Mouse (Mus musculus): Measurements from ENCODE around the gene Fstl1. TPM values are rescaled to one million over a fixed set of nuclear protein-coding genes. Genes with fewer than 3 reads are reported as not detected.
A peak's percentile ranks its signal among the peaks of the same experiment; 100 is the strongest.

Fstl1 gene
- polyA plus RNA-seq, 1 experiment from 2014 or later: 156 TPM

DNA sequence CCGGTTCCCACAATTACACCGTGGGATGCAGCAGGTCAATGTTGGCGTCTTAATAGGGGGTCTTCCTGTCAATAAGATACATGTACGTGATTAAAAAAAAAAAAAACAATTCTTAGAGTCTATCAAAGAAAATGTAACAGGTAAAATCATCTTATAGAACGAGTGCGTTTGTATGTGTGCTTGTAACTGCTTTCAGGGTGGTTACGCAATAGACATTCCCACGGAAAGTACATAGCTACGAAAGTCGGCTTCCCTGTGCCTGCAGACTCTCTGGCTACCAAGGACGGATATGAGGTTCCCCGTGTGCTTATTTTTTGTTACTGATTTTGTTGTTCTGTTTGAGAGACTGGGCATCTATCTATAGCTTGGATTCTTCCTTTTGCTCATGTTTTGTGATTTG, 67.1 kb downstream of the Fstl1 start:
- ATAC-seq (ENCODE audit: low read depth): no peak
- WGBS: 87% methylated on average over 12 of the region's 12 CpGs

DNA sequence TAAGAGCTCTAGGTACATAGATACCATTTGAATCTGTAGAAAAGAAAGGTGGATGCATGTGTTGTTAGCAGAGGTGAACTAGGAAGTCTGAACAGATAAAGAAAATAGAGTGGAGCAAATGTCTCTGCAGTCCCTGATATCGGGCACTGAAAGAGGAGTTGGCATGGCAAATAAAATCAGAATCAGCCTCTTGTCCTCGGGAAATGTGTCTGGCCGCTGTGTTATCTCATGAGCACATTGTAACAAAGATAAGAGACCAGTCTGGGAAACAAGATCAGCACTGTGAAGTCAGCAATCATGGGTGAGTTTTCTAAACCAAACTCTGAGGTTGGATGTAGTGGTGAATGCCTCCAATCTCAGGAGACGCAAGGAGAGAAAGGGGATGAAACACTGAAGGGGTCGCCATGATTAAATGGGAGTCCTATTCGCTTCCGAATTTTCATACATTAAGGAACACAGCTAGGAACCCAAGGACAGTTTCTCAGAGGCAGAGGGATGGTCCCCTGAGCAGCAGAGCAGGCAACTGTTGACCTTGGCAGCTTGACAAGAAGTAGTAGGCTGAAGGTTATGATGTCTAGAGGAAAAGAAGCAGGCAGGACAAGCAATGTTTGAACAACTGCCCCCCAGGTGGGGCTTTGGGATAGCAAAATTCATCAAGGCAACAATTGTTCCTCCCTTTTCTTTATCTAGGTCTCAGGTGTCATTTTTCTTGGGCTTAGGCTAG, 68.7 kb downstream of the Fstl1 start:
- no peaks in the 10 kb centered on the region for H3K4me1 ChIP-seq (replicated peaks)
- H3K36me3 ChIP-seq: no peaks in the 10 kb centered on the region
- H3K9ac ChIP-seq: no peak overlapping the region
- no peaks in the 10 kb centered on the region for H3K27me3 ChIP-seq
- WGBS: 83% methylated on average over 7 of the region's 7 CpGs
- ATAC-seq (ENCODE audit: low read depth): no peak
- H3K9me3 ChIP-seq: no peaks in the 10 kb centered on the region
- no peak overlapping the region for H3K4me2 ChIP-seq
- H3K27ac ChIP-seq (replicated peaks): no peak overlapping the region
- H3K4me3 ChIP-seq: no peak overlapping the region

More for the DNA sequence above, 67.1 kb downstream of the Fstl1 start:
- Histone ChIP-seq H3K4me1 (replicated peaks) (no peaks in the 10 kb centered on the region), H3K27ac (replicated peaks) (no peak overlapping the region), H3K27me3 (no peaks in the 10 kb centered on the region), H3K4me3 (no peak overlapping the region), H3K9me3 (no peaks in the 10 kb centered on the region), H3K9ac (no peak overlapping the region), H3K36me3 (no peaks in the 10 kb centered on the region), H3K4me2 (no peak overlapping the region)

DNA sequence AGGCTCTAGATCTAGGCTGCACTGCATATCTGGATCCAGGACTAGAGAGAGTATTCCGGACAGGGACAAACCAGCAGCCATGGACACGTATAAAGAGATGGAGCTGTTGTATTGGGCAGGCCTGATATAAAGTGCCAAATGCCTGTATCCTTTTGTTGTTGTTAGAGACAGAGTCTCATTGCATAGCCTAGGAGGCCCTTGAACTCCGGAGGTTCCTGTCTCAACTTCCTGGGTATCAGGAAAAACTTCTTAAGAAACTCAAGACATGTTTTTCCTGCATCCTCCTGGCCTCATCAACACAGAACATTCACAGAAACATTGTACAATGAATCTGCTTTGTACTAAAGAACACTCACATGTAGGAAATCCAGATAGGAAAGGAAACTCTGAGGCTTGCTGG, 70.4 kb downstream of the Fstl1 start:
- H3K4me1 ChIP-seq (replicated peaks): no peaks in the 10 kb centered on the region
- WGBS: 90% methylated on average over 3 of the region's 3 CpGs
- H3K4me2 ChIP-seq: no peak overlapping the region
- H3K36me3 ChIP-seq: no peaks in the 10 kb centered on the region
- no peak overlapping the region for H3K4me3 ChIP-seq
- ATAC-seq (ENCODE audit: low read depth): no peak
- no peaks in the 10 kb centered on the region for H3K27me3 ChIP-seq
- H3K9ac ChIP-seq: no peak overlapping the region
- no peak overlapping the region for H3K27ac ChIP-seq (replicated peaks)
- H3K9me3 ChIP-seq: no peaks in the 10 kb centered on the region

DNA sequence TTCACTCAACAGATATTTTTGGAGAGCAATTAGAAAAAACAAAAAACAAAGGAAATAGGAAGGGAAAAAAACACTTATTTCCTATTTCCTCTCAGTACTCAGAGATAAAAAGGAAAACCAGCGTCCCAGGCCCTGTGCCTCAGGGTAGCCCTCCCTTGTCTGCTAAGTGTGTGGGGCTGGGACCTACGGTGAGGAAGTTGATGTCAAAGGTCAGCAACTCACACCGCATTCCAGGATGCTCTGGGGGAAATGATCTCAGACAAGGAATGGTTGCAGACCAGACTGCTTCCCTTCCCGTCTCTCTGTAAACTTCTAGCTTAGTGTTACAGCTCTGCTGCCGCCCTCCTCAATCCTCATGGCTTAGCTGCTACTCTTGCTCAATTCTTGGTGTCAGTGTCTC, 74.7 kb downstream of the Fstl1 start:
- Histone ChIP-seq H3K4me2 (no peak overlapping the region), H3K27me3 (no peaks in the 10 kb centered on the region), H3K36me3 (no peaks in the 10 kb centered on the region), H3K9ac (no peak overlapping the region), H3K27ac (replicated peaks) (0 out of 2 replicates have a peak overlapping the region, but pooled peaks have one; percentile 14), H3K9me3 (no peaks in the 10 kb centered on the region), H3K4me3 (no peak overlapping the region), H3K4me1 (replicated peaks) (no peaks in the 10 kb centered on the region)
- ATAC-seq (ENCODE audit: low read depth): no peak
- WGBS: 55% methylated on average over 5 of the region's 5 CpGs

DNA sequence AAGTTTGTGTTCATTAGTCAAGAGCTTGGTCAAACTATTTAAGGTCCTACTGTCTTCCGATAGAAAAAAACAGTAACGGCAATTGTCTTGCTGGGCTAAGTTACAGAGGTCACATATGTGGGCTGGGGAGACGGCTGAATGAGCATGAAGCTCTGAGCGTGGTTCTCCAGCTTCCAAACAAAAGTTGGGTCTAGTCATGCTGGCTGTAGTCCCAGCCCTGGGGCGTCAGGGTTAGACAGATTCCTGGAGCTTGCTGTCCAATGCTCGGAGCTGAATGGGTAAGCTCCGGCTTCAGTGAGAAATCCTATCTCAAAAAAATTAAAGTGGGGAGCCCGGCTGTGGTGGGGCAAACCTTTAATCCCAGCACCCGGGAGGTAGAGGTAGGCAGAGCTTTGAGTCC, 76.6 kb downstream of the Fstl1 start:
- H3K4me2 ChIP-seq: no peak overlapping the region
- 73% methylated on average over 9 of the region's 9 CpGs for WGBS
- H3K9ac ChIP-seq: no peak overlapping the region
- no peaks in the 10 kb centered on the region for H3K36me3 ChIP-seq
- ATAC-seq (ENCODE audit: low read depth): no peak
- H3K27me3 ChIP-seq: no peaks in the 10 kb centered on the region
- H3K9me3 ChIP-seq: no peaks in the 10 kb centered on the region
- H3K4me3 ChIP-seq: no peak overlapping the region
- H3K4me1 ChIP-seq (replicated peaks): no peaks in the 10 kb centered on the region
- H3K27ac ChIP-seq (replicated peaks): no peak overlapping the region

DNA sequence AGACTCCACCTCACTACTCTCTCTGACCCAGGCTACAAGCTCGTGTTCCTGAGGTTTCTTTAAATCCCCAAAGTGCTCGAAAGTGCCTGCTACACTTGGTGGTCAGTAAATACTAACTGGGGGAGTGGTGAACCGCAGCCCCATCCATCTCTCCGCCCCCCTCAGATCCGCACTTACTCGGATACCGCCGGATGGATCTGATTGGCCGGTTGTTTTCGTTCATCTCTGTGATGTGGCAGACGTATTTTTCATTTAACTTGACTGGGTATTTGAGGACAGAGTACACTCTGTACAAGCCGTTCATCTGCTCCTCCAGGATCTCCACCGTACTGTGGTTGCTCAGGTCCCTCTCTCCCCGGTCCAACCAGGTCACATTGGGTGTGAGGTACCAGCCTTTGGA, 77.4 kb downstream of the Fstl1 start:
- Histone ChIP-seq H3K36me3 (no peaks in the 10 kb centered on the region), H3K4me1 (replicated peaks) (no peaks in the 10 kb centered on the region), H3K27me3 (no peaks in the 10 kb centered on the region), H3K4me2 (no peak overlapping the region), H3K27ac (replicated peaks) (no peak overlapping the region), H3K9ac (no peak overlapping the region), H3K9me3 (no peaks in the 10 kb centered on the region), H3K4me3 (no peak overlapping the region)
- ATAC-seq (ENCODE audit: low read depth): no peak
- WGBS: 79% methylated on average over 14 of the region's 14 CpGs

DNA sequence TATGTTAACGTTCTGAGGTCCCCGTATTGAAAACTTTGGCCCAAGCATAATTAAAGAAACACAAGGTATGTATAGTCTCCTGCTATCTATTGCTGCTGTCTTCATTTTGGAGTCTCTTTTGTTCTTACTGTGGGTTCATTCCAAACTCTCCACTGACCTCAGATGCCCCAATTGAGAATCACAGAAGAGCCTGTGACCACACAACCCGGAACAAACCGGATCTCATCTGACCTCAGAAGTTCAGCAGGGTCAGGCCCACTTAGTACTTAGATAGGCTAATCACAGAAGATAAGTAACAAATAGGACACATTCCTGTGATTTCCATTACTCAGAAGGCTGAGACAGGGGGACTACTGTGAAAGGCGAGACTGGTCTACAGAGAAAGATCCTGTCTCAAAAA, 77.9 kb downstream of the Fstl1 start:
- no peaks in the 10 kb centered on the region for H3K36me3 ChIP-seq
- H3K4me3 ChIP-seq: no peak overlapping the region
- no peak for ATAC-seq (ENCODE audit: low read depth)
- H3K4me1 ChIP-seq (replicated peaks): no peaks in the 10 kb centered on the region
- H3K9ac ChIP-seq: no peak overlapping the region
- 71% methylated on average over 5 of the region's 5 CpGs for WGBS
- H3K27me3 ChIP-seq: no peaks in the 10 kb centered on the region
- no peak overlapping the region for H3K27ac ChIP-seq (replicated peaks)
- H3K9me3 ChIP-seq: no peaks in the 10 kb centered on the region
- H3K4me2 ChIP-seq: no peak overlapping the region

DNA sequence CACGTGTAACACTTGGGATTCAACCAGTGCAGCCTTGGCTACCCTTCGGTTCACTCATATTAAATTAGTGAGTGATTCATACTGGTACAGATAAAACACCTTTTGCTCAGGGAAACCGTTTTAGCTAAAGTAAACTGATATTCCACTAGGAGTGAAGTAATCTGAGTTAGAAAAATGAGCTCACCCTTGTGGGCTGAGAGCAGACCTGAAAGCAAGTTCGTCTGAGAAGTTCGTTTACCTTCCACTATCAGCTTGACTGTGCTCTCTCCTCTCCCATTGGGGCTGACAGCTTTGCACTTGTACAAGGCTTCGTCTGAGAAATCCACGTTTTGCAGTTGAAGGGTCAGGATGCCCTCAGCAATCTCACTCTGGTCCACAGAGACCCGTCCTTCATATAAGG, 78.9 kb downstream of the Fstl1 start:
- Histone ChIP-seq H3K27ac (replicated peaks) (no peak overlapping the region), H3K9me3 (no peaks in the 10 kb centered on the region), H3K9ac (no peak overlapping the region), H3K4me2 (no peak overlapping the region), H3K36me3 (no peaks in the 10 kb centered on the region), H3K4me1 (replicated peaks) (no peaks in the 10 kb centered on the region), H3K4me3 (no peak overlapping the region), H3K27me3 (no peaks in the 10 kb centered on the region)
- ATAC-seq (ENCODE audit: low read depth): no peak
- WGBS: 78% methylated on average over 8 of the region's 8 CpGs

DNA sequence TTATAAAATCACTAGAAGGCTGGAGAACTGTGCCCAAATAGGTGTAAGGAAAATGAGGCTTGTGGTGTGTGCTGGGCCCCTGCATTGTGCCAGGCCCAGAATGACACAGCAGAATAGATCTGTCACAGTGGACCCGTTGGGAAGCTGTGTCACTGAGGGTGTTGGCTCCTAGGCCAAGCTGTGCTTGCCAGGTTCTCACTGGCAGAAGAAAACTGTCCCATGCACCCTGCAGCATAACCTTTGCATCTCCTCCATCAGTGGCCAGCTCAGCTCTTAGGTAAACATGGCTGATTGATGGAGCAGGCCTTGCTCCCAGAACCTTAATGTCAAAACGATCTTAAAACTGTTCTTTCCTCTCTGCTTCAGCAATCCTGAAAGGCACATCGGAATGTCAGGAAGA, 79.7 kb downstream of the Fstl1 start:
- Histone ChIP-seq H3K4me3 (no peak overlapping the region), H3K27me3 (no peaks in the 10 kb centered on the region), H3K9me3 (no peaks in the 10 kb centered on the region), H3K9ac (no peak overlapping the region), H3K4me1 (replicated peaks) (no peaks in the 10 kb centered on the region), H3K27ac (replicated peaks) (no peak overlapping the region), H3K36me3 (no peaks in the 10 kb centered on the region), H3K4me2 (no peak overlapping the region)
- no peak for ATAC-seq (ENCODE audit: low read depth)
- WGBS: 74% methylated on average over 3 of the region's 3 CpGs

DNA sequence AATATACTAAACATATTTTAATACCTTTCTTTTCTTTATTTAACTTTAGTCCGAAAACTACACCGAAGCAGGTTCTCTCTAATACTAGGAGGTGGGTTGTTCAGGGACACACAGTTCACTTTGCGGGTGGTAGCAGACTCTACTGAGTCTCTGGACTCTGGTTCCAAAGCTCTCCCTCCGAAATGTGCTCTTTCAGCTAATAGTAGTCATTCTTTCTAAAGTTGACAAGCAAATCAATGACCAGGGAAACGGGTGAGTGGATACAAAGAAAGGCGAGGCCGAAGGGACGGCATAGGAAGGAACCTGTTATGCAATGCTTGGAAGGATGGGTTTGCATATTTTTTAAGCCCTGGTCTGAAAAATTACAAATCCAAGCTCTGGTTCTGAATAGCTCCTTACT, 80.8 kb downstream of the Fstl1 start:
- H3K9me3 ChIP-seq: no peaks in the 10 kb centered on the region
- no peak for ATAC-seq (ENCODE audit: low read depth)
- no peak overlapping the region for H3K9ac ChIP-seq

DNA sequence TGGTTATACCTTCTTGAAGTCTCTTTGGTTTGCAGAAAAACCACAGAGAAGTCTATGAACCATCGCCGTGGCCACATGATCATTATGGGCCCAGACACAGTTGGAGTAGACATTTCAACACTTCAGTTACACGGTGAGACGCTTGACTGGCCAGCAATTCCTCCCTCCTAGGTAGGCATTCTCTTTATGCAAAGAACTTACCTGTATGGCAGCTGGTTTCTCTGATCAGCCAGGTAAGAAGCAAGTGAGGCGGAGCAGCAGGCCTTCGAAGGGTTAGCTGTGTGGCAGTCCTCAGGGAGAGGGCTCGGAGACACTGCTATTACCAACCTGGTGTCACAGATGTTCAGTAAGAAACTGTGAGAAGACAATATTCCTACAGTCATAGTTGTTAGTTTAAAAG, 83.5 kb downstream of the Fstl1 start:
- ATAC-seq (ENCODE audit: low read depth): no peak
- no peaks in the 10 kb centered on the region for H3K27me3 ChIP-seq
- H3K9me3 ChIP-seq: no peaks in the 10 kb centered on the region
- no peak overlapping the region for H3K4me3 ChIP-seq
- no peaks in the 10 kb centered on the region for H3K4me1 ChIP-seq (replicated peaks)
- WGBS: 76% methylated on average over 7 of the region's 7 CpGs
- H3K36me3 ChIP-seq: no peaks in the 10 kb centered on the region
- no peak overlapping the region for H3K9ac ChIP-seq
- H3K27ac ChIP-seq (replicated peaks): no peak overlapping the region
- no peak overlapping the region for H3K4me2 ChIP-seq

More for the DNA sequence above, 80.8 kb downstream of the Fstl1 start:
- no peak overlapping the region for H3K4me3 ChIP-seq
- H3K27ac ChIP-seq (replicated peaks): no peak overlapping the region
- no peak overlapping the region for H3K4me2 ChIP-seq
- H3K36me3 ChIP-seq: no peaks in the 10 kb centered on the region
- no peaks in the 10 kb centered on the region for H3K4me1 ChIP-seq (replicated peaks)
- WGBS: 52% methylated on average over 8 of the region's 8 CpGs
- no peaks in the 10 kb centered on the region for H3K27me3 ChIP-seq

DNA sequence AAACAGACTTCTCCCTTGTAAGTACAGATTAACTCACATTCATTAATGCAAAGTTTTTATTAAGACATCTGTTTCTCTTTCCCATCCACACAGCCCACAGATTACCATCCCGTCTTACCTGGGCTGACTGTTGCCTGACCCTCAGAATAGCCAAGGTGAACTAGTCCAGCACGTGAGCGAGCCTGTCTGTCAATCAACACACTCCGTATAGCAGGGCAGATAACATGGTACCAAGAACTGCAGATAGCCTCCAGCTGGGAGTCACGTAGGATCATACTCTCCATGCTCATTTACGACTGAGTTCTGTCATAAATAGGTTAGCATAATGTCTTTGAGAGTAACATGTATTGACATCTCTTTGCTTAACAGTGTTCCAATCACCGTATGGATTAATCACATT, 84.4 kb downstream of the Fstl1 start, which contains the start of gene Gm36028:
Gene Gm36028, minus strand, starts transcription at position 118 of the 400 bp plus-strand sequence.
- 88% methylated on average over 7 of the region's 7 CpGs for WGBS
- Histone ChIP-seq H3K9ac (no peak within 1 kb of the TSS), H3K27ac (replicated peaks) (no peak within 1 kb of the TSS), H3K4me2 (no peak within 1 kb of the TSS), H3K27me3 (no peaks in the 10 kb centered on the region), H3K36me3 (no peaks in the 10 kb centered on the region), H3K9me3 (no peaks in the 10 kb centered on the region), H3K4me1 (replicated peaks) (no peaks in the 10 kb centered on the region), H3K4me3 (no peak within 1 kb of the TSS)
- no peak for ATAC-seq (ENCODE audit: low read depth)

DNA sequence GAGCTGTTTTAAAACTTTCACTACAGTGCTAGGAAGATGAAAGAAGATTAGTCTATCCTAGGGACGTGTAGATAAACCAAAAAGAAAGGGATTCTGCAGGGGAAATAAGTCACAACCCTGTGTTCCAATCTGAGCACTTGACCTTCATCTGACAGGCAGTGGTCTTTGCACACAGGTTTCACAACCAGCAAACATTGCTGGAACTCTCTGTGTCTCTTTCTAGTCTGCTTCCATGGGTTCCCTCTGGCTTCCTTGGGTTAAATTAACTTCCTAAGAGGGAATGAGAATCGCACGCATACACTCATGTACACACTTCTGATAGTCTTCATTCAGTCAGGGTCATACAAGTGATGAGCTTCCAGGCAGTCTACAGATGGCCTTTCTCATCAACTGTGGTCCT, 87.2 kb downstream of the Fstl1 start:
- 83% methylated on average over 3 of the region's 3 CpGs for WGBS
- H3K36me3 ChIP-seq: no peaks in the 10 kb centered on the region
- H3K9ac ChIP-seq: no peak overlapping the region
- no peak overlapping the region for H3K27ac ChIP-seq (replicated peaks)
- no peaks in the 10 kb centered on the region for H3K9me3 ChIP-seq
- no peaks in the 10 kb centered on the region for H3K4me1 ChIP-seq (replicated peaks)
- H3K27me3 ChIP-seq: no peaks in the 10 kb centered on the region
- no peak for ATAC-seq (ENCODE audit: low read depth)
- no peak overlapping the region for H3K4me2 ChIP-seq
- no peak overlapping the region for H3K4me3 ChIP-seq
